Mouse (Mus musculus): ENCODE measurements around the gene Pigr. TPM values are rescaled to one million over a fixed set of nuclear protein-coding genes. Genes with fewer than 3 reads are reported as not detected.

Gene Pigr
- polyA plus RNA-seq, 1 experiment, result 3.0 TPM

DNA sequence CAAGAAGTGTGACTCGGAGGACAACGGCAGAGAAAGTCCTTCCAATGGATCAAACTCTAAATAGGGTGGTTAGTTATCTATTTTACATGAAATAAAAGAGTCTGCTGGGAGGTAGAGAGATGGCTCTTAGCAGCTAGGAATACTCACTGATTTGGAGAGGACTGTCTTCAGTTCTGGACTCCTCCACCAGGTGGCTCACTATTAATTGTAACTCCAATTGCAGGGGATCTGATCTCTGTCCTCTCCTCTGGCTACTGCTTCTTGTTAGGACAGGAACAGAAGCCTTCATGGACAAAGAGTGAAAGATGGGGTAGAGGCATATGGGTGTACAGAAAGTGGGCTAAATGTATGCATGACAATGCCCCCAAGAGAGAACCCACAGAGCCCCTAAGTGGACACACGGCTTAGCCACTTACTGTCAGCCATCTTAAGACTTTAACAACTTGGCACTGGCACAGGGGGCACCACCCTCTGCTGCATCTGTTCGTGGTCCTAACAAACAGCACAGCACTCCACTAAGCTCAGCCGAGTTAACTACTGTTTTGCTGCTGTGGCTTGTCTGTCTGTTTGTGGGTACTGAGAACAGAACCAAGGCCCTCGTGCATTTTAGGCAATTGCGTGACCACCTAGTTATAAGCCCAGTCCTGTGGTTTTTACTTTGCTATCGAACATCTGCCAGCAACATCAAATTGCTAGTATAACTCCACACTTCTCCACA, 29.4 kb upstream of the Pigr start:
- Histone ChIP-seq H3K27me3 (ENCODE audit: control insufficient read depth, insufficient read depth, low read length) (no peaks in the 10 kb centered on the region), H3K27ac (ENCODE audit: control insufficient read depth, insufficient read depth, low read length) (0 out of 2 replicates have a peak overlapping the region, but pooled peaks have one; percentile 19), H3K4me1 (replicated peaks; ENCODE audit: control insufficient read depth, insufficient read depth, low read length) (peaks cover 21% of the 10 kb centered on the region), H3K36me3 (ENCODE audit: control insufficient read depth, insufficient read depth, low read length) (no peaks in the 10 kb centered on the region), H3K4me3 (ENCODE audit: control insufficient read depth, insufficient read depth, low read length) (no peak overlapping the region)
- 32% methylated on average over 8 of the region's 8 CpGs for WGBS
- TF ChIP-seq POLR2A (IDR thresholded peaks at IDR 0.05; ENCODE audit: control insufficient read depth, extremely low read depth, insufficient read depth, low read length, poor library complexity) (no peak), CTCF (IDR thresholded peaks at IDR 0.05; ENCODE audit: borderline replicate concordance, control insufficient read depth, extremely low read depth, insufficient read depth, low read length, poor library complexity) (no peak)
- DNase-seq, result peak; percentile 70

DNA sequence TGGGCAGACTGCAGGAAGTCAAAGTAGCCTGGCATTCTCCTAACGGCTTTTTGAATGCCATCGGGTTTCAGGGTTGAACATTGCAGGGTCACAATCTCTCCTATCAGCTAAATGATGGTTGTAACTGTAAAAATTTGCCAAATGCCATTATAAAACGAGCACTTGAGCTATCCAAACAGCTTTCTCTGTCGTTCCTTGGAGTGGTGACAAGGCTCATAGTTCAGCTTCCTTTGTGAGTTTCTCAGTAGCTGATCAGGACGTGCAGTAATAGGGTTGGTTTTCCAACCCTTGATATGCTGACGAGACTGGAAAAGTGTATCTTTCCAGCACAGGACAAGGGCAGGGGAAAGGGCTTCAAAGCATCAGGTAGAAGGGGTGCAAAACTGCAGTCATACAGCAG, 28.4 kb upstream of the Pigr start:
- Histone ChIP-seq H3K27ac (ENCODE audit: control insufficient read depth, insufficient read depth, low read length) (peak overlapping the region; percentile 53), H3K36me3 (ENCODE audit: control insufficient read depth, insufficient read depth, low read length) (no peaks in the 10 kb centered on the region), H3K4me3 (ENCODE audit: control insufficient read depth, insufficient read depth, low read length) (no peak overlapping the region), H3K27me3 (ENCODE audit: control insufficient read depth, insufficient read depth, low read length) (no peaks in the 10 kb centered on the region), H3K4me1 (replicated peaks; ENCODE audit: control insufficient read depth, insufficient read depth, low read length) (peaks cover 21% of the 10 kb centered on the region)
- no peak for TF ChIP-seq CTCF (IDR thresholded peaks at IDR 0.05; ENCODE audit: borderline replicate concordance, control insufficient read depth, extremely low read depth, insufficient read depth, low read length, poor library complexity)
- no peak for TF ChIP-seq POLR2A (IDR thresholded peaks at IDR 0.05; ENCODE audit: control insufficient read depth, extremely low read depth, insufficient read depth, low read length, poor library complexity)
- no peak for DNase-seq
- 10% methylated on average over 6 of the region's 6 CpGs for WGBS

DNA sequence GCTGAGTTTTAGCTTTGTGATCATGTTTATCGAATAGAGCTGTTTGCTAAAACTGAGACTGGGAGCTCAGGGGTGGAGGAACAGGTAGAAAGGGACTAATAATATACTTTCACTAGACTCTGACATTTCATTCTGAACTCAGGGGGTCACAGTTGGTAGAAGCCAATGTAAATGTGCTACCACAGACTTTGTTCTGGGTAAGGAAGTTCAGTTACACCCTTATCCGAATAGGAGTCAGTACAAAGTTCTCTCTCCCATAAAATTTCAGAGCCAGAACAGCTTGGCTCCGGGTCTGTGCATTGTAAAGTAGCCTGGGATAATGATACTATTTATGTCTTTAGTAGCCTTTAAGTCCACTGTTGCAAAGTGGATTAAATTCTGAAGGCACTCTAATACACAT, 27.9 kb upstream of the Pigr start:
- peak overlapping the region; percentile 53 for H3K27ac ChIP-seq (ENCODE audit: control insufficient read depth, insufficient read depth, low read length)
- H3K4me3 ChIP-seq (ENCODE audit: control insufficient read depth, insufficient read depth, low read length), result no peak overlapping the region
- TF ChIP-seq POLR2A (IDR thresholded peaks at IDR 0.05; ENCODE audit: control insufficient read depth, extremely low read depth, insufficient read depth, low read length, poor library complexity) (no peak), CTCF (IDR thresholded peaks at IDR 0.05; ENCODE audit: borderline replicate concordance, control insufficient read depth, extremely low read depth, insufficient read depth, low read length, poor library complexity) (no peak)
- H3K4me1 ChIP-seq (replicated peaks; ENCODE audit: control insufficient read depth, insufficient read depth, low read length), result peaks cover 21% of the 10 kb centered on the region
- no peaks in the 10 kb centered on the region for H3K27me3 ChIP-seq (ENCODE audit: control insufficient read depth, insufficient read depth, low read length)
- 46% methylated on average over 3 of the region's 3 CpGs for WGBS
- no peak for DNase-seq
- no peaks in the 10 kb centered on the region for H3K36me3 ChIP-seq (ENCODE audit: control insufficient read depth, insufficient read depth, low read length)

DNA sequence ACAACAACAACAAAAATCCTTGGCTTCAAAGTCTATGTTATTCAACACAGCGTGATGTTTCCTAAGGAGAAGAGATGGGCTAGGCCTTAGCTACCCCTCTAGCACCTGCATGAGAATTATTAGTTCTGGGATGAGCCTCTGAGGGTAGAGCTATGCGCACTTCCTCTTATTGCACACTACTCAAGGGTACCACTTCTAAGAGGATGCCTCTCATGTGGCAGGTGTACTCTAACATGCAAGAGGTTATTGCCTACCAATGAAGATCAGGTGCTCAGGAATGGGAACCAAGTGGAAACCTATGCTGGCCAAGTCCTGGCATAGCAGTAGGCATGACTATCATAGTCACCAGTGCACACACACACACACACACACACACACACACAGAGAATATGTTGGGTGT, 27.1 kb upstream of the Pigr start:
- H3K27ac ChIP-seq (ENCODE audit: control insufficient read depth, insufficient read depth, low read length), result no peak overlapping the region; the same call in 1 of the 2 replicates
- H3K27me3 ChIP-seq (ENCODE audit: control insufficient read depth, insufficient read depth, low read length), result no peaks in the 10 kb centered on the region
- peak; percentile 30 for DNase-seq
- no peaks in the 10 kb centered on the region for H3K36me3 ChIP-seq (ENCODE audit: control insufficient read depth, insufficient read depth, low read length)
- H3K4me1 ChIP-seq (replicated peaks; ENCODE audit: control insufficient read depth, insufficient read depth, low read length), result peaks cover 21% of the 10 kb centered on the region
- WGBS, result 21% methylated on average over 2 of the region's 2 CpGs
- no peak for TF ChIP-seq CTCF (IDR thresholded peaks at IDR 0.05; ENCODE audit: borderline replicate concordance, control insufficient read depth, extremely low read depth, insufficient read depth, low read length, poor library complexity)
- no peak for TF ChIP-seq POLR2A (IDR thresholded peaks at IDR 0.05; ENCODE audit: control insufficient read depth, extremely low read depth, insufficient read depth, low read length, poor library complexity)
- H3K4me3 ChIP-seq (ENCODE audit: control insufficient read depth, insufficient read depth, low read length), result no peak overlapping the region

DNA sequence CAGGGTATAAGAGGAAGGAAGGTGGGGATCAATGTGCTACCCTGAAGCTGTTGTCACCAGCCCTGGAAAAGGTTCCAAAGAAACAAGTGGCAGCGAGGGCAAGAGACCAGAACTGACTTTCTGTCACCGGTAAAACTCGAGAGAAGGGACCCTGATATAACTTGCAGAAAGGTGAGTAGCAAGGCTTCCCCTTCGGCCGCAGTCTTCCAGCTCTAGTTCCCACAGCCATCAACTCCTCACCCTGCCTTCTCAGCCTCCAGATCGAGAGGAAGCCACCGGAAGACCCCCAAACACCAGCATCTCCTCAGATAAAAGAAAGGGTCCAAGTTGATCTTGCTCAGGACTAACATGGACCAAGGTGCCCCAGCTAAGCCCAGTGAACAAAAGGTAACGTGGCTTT, 25.9 kb upstream of the Pigr start, which contains the start of gene Fcamr:
Gene Fcamr, plus strand, starts transcription at position 301 of the 400 bp plus-strand sequence.
- TF ChIP-seq POLR2A (IDR thresholded peaks at IDR 0.05; ENCODE audit: control insufficient read depth, extremely low read depth, insufficient read depth, low read length, poor library complexity), result no peak
- no peak for TF ChIP-seq CTCF (IDR thresholded peaks at IDR 0.05; ENCODE audit: borderline replicate concordance, control insufficient read depth, extremely low read depth, insufficient read depth, low read length, poor library complexity)
- Histone ChIP-seq H3K4me3 (ENCODE audit: control insufficient read depth, insufficient read depth, low read length) (no peak within 1 kb of the TSS), H3K36me3 (ENCODE audit: control insufficient read depth, insufficient read depth, low read length) (no peaks in the 10 kb centered on the region), H3K27me3 (ENCODE audit: control insufficient read depth, insufficient read depth, low read length) (no peaks in the 10 kb centered on the region), H3K4me1 (replicated peaks; ENCODE audit: control insufficient read depth, insufficient read depth, low read length) (peaks cover 21% of the 10 kb centered on the region), H3K27ac (ENCODE audit: control insufficient read depth, insufficient read depth, low read length) (no peak within 1 kb of the TSS)
- WGBS, result 95% methylated on average over 8 of the region's 8 CpGs
- DNase-seq, result no peak

DNA sequence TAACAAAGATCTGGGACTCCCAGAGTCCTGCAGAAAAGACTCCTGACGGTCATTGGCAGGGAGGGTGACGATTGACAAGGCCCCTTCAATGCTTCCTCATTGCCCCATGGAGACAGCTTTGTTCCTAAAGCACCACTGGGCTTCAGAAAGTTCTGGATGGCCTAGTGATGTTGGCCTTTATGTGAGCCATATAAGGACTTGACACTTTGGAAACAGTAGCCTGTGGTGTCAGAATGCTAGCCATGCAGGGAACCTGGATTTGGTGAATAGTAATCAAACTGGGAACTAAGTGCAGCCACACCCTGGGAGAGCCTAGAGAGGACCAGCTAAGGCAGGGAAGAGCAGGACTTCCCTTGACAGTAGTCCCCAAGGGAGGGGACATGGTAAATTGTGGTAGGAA, 25.0 kb upstream of the Pigr start:
- no peak overlapping the region for H3K27ac ChIP-seq (ENCODE audit: control insufficient read depth, insufficient read depth, low read length)
- no peaks in the 10 kb centered on the region for H3K36me3 ChIP-seq (ENCODE audit: control insufficient read depth, insufficient read depth, low read length)
- TF ChIP-seq POLR2A (IDR thresholded peaks at IDR 0.05; ENCODE audit: control insufficient read depth, extremely low read depth, insufficient read depth, low read length, poor library complexity), result no peak
- DNase-seq, result no peak
- peaks cover 21% of the 10 kb centered on the region for H3K4me1 ChIP-seq (replicated peaks; ENCODE audit: control insufficient read depth, insufficient read depth, low read length)
- H3K27me3 ChIP-seq (ENCODE audit: control insufficient read depth, insufficient read depth, low read length), result no peaks in the 10 kb centered on the region
- no peak overlapping the region for H3K4me3 ChIP-seq (ENCODE audit: control insufficient read depth, insufficient read depth, low read length)
- 95% methylated on average over 2 of the region's 2 CpGs for WGBS

DNA sequence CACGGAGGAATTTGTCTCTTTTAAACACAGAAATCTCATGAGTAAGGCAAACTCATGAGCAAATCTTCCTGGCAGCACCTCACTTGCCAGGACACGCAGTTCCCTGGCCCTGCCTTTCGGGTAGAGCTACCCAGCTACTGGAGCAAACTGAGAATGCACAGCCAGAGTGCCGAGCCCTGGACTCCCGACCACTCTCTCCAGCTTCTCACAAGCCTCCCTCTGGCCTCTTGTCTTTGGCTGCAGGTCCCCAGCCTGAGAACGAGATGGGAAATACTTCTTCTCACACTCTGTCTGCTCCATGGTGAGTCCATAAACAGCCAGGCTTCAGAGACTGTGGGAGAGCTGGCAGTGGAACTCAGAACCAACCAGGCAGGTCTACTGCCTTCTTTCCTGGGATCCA, 23.5 kb upstream of the Pigr start:
- H3K27me3 ChIP-seq (ENCODE audit: control insufficient read depth, insufficient read depth, low read length), result no peaks in the 10 kb centered on the region
- no peak overlapping the region for H3K4me3 ChIP-seq (ENCODE audit: control insufficient read depth, insufficient read depth, low read length)
- no peak for TF ChIP-seq CTCF (IDR thresholded peaks at IDR 0.05; ENCODE audit: borderline replicate concordance, control insufficient read depth, extremely low read depth, insufficient read depth, low read length, poor library complexity)
- H3K36me3 ChIP-seq (ENCODE audit: control insufficient read depth, insufficient read depth, low read length), result no peaks in the 10 kb centered on the region
- H3K27ac ChIP-seq (ENCODE audit: control insufficient read depth, insufficient read depth, low read length), result no peak overlapping the region
- WGBS, result 92% methylated on average over 6 of the region's 6 CpGs
- no peak for DNase-seq
- peaks cover 14% of the 10 kb centered on the region for H3K4me1 ChIP-seq (replicated peaks; ENCODE audit: control insufficient read depth, insufficient read depth, low read length)

Data from thymus, adult 2 months (tissue).